24 mouse cellular contexts compared by ENCODE assay signal in the genomic region with DNA sequence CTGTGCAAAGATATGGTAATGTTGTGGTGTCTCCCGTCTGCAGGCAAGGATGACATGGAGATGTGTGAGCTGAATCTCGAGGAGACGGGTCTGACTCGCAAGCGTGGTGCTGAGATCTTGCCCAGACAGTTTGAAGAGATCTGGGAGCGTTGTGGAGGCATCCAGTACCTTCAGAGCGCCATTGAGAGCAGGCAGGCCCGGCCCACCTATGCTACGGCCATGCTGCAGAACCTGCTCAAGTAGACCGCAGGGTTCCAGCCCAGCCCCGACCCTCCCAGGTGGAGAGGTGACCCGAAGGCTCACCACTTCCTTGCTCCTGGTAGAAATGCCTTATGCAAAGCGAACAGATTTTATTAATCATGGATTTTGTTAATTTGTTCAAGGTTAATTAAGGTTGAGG.
DNase-seq lines count a peak whose midpoint lies in the region; ATAC-seq and TF ChIP-seq lines count a peak whose summit lies in the region.
"Had no signal": no experiment of that assay in that cellular context is flagged by ENCODE, and none has a peak within 500 bp of the region (broad histone marks: within the 10 kb centered on the region; RNA-seq: fewer than 3 reads in every experiment).

No protein-coding gene starts in this region.

- no peaks in the 10 kb centered on the region; the same call in 1 of the 2 replicates for H3K4me1 ChIP-seq in forebrain, embryonic 16.5 days (replicated peaks; ENCODE audit: control insufficient read depth, insufficient read depth, low read length)
- no peaks in the 10 kb centered on the region for H3K4me1 ChIP-seq in forebrain, embryonic 11.5 days (replicated peaks; ENCODE audit: control insufficient read depth, insufficient read depth, low read length)
- no peaks in the 10 kb centered on the region for H3K4me1 ChIP-seq in hindbrain, postnatal 0 days (ENCODE audit: insufficient read depth, low read length)
- no peaks in the 10 kb centered on the region for H3K4me1 ChIP-seq in hindbrain, embryonic 11.5 days (replicated peaks; ENCODE audit: control insufficient read depth, insufficient read depth, low read length)
- H3K4me1 ChIP-seq in neural tube, embryonic 15.5 days = no peaks in the 10 kb centered on the region
- H3K4me1 ChIP-seq: kidney, embryonic 15.5 days; lung, embryonic 15.5 days; stomach, embryonic 15.5 days had no signal

- TF ChIP-seq CTCF in hindbrain, postnatal 0 days (IDR thresholded peaks at IDR 0.05; ENCODE audit: low read depth) = no peak

- DNase-seq in forebrain, embryonic 11.5 days (ENCODE audit: low spot score) = no peak
- DNase-seq in hindbrain, postnatal 0 days (ENCODE audit: low spot score) = no peak
- no peak for DNase-seq in hindbrain, embryonic 11.5 days (ENCODE audit: low spot score)
- DNase-seq in right cerebral cortex, postnatal 4 days = peak; percentile 11
- no peak for DNase-seq in right cerebral cortex, postnatal 36 days (ENCODE audit: low spot score in 2 of 2)
- DNase-seq: adrenal gland, postnatal 10 days; cerebellum, adult 11 months; cerebellum, adult 9-10 months; gastrocnemius, postnatal 14 days; heart, postnatal 14 days; kidney, adult 18-20 months; kidney, postnatal 25 days; lung, postnatal 36 days; right cerebral cortex, adult 18-20 months had no signal

- H3K9me3 ChIP-seq in forebrain, embryonic 16.5 days (ENCODE audit: control insufficient read depth, low read length) = no peaks in the 10 kb centered on the region
- no peaks in the 10 kb centered on the region for H3K9me3 ChIP-seq in forebrain, embryonic 11.5 days (ENCODE audit: control insufficient read depth, low read length)
- H3K9me3 ChIP-seq in hindbrain, postnatal 0 days (ENCODE audit: low read length) = no peaks in the 10 kb centered on the region
- H3K9me3 ChIP-seq in hindbrain, embryonic 11.5 days (ENCODE audit: control insufficient read depth, low read length) = no peaks in the 10 kb centered on the region
- no peaks in the 10 kb centered on the region for H3K9me3 ChIP-seq in neural tube, embryonic 15.5 days (replicated peaks)
- H3K9me3 ChIP-seq: embryonic facial prominence, embryonic 12.5 days; hindbrain, embryonic 10.5 days; kidney, embryonic 15.5 days; limb, embryonic 12.5 days; lung, embryonic 15.5 days; stomach, embryonic 15.5 days had no signal

- 0 out of 2 replicates have a peak, but pooled peaks have one; percentile 32 for ATAC-seq in forebrain, embryonic 16.5 days
- no peak for ATAC-seq in forebrain, embryonic 11.5 days (replicated peaks; ENCODE audit: low FRiP score)
- peak; percentile 47; the same call in 1 of the 2 replicates for ATAC-seq in hindbrain, postnatal 0 days
- no peak for ATAC-seq in hindbrain, embryonic 11.5 days (ENCODE audit: low FRiP score)
- ATAC-seq in neural tube, embryonic 15.5 days (ENCODE audit: low FRiP score) = no peak
- ATAC-seq: Patski had no signal

- H3K4me2 ChIP-seq in forebrain, embryonic 16.5 days (ENCODE audit: low read length) = no peak overlapping the region
- H3K4me2 ChIP-seq in forebrain, embryonic 11.5 days (ENCODE audit: low read depth, low read length, severe bottlenecking) = no peak overlapping the region
- H3K4me2 ChIP-seq in hindbrain, postnatal 0 days (ENCODE audit: low read depth, low read length) = no peak overlapping the region
- no peak overlapping the region for H3K4me2 ChIP-seq in hindbrain, embryonic 11.5 days (replicated peaks; ENCODE audit: low read depth, low read length)
- no peak overlapping the region for H3K4me2 ChIP-seq in neural tube, embryonic 15.5 days
- H3K4me2 ChIP-seq: embryonic facial prominence, embryonic 12.5 days; kidney, embryonic 15.5 days; limb, embryonic 12.5 days; lung, embryonic 15.5 days; stomach, embryonic 15.5 days had no signal

- no peaks in the 10 kb centered on the region for H3K36me3 ChIP-seq in forebrain, embryonic 16.5 days (ENCODE audit: control insufficient read depth, insufficient read depth)
- H3K36me3 ChIP-seq in forebrain, embryonic 11.5 days (ENCODE audit: control insufficient read depth, insufficient read depth, low read length) = no peaks in the 10 kb centered on the region
- H3K36me3 ChIP-seq in hindbrain, postnatal 0 days (ENCODE audit: insufficient read depth, low read length) = no peaks in the 10 kb centered on the region
- H3K36me3 ChIP-seq in hindbrain, embryonic 11.5 days (ENCODE audit: control insufficient read depth, insufficient read depth, low read length) = no peaks in the 10 kb centered on the region
- H3K36me3 ChIP-seq in neural tube, embryonic 15.5 days = no peaks in the 10 kb centered on the region
- H3K36me3 ChIP-seq: embryonic facial prominence, embryonic 12.5 days; hindbrain, embryonic 10.5 days; limb, embryonic 12.5 days; lung, embryonic 15.5 days; stomach, embryonic 15.5 days had no signal

- no peak overlapping the region for H3K27ac ChIP-seq in forebrain, embryonic 16.5 days (ENCODE audit: low read length)
- no peak overlapping the region for H3K27ac ChIP-seq in forebrain, embryonic 11.5 days (ENCODE audit: low read depth, low read length)
- H3K27ac ChIP-seq in hindbrain, postnatal 0 days = no peak overlapping the region
- no peak overlapping the region for H3K27ac ChIP-seq in hindbrain, embryonic 11.5 days (ENCODE audit: low read depth, low read length)
- no peak overlapping the region for H3K27ac ChIP-seq in neural tube, embryonic 15.5 days (replicated peaks)
- H3K27ac ChIP-seq: embryonic facial prominence, embryonic 12.5 days; kidney, embryonic 15.5 days; left cerebral cortex, adult 2 months; limb, embryonic 12.5 days; lung, embryonic 15.5 days; stomach, embryonic 15.5 days had no signal

- no peak overlapping the region for H3K9ac ChIP-seq in forebrain, embryonic 16.5 days (replicated peaks; ENCODE audit: low read depth, low read length)
- H3K9ac ChIP-seq in forebrain, embryonic 11.5 days (ENCODE audit: low read length) = no peak overlapping the region
- no peak overlapping the region for H3K9ac ChIP-seq in hindbrain, postnatal 0 days (replicated peaks; ENCODE audit: low read length)
- H3K9ac ChIP-seq in hindbrain, embryonic 11.5 days (ENCODE audit: low read depth, low read length) = no peak overlapping the region
- H3K9ac ChIP-seq in neural tube, embryonic 15.5 days (replicated peaks) = no peak overlapping the region
- H3K9ac ChIP-seq: embryonic facial prominence, embryonic 12.5 days; kidney, embryonic 15.5 days; limb, embryonic 12.5 days; lung, embryonic 15.5 days; stomach, embryonic 15.5 days had no signal

- H3K27me3 ChIP-seq in forebrain, embryonic 16.5 days (replicated peaks; ENCODE audit: control insufficient read depth, insufficient read depth, low read length) = no peaks in the 10 kb centered on the region
- H3K27me3 ChIP-seq in forebrain, embryonic 11.5 days (ENCODE audit: control insufficient read depth, insufficient read depth, low read length) = no peaks in the 10 kb centered on the region
- H3K27me3 ChIP-seq in hindbrain, postnatal 0 days (ENCODE audit: insufficient read depth, low read length) = no peaks in the 10 kb centered on the region
- no peaks in the 10 kb centered on the region for H3K27me3 ChIP-seq in hindbrain, embryonic 11.5 days (ENCODE audit: control insufficient read depth, insufficient read depth, low read length)
- H3K27me3 ChIP-seq in neural tube, embryonic 15.5 days (replicated peaks) = no peaks in the 10 kb centered on the region
- H3K27me3 ChIP-seq: embryonic facial prominence, embryonic 12.5 days; kidney, embryonic 15.5 days; limb, embryonic 12.5 days; lung, embryonic 15.5 days; Patski; stomach, embryonic 15.5 days had no signal

- 83% methylated on average over 13 of the region's 13 CpGs for WGBS in forebrain, embryonic 16.5 days
- 89% methylated on average over 13 of the region's 13 CpGs for WGBS in forebrain, embryonic 11.5 days
- WGBS in hindbrain, postnatal 0 days = 78% methylated on average over 13 of the region's 13 CpGs
- WGBS in hindbrain, embryonic 11.5 days = 87% methylated on average over 13 of the region's 13 CpGs
- WGBS in neural tube, embryonic 15.5 days = 90% methylated on average over 13 of the region's 13 CpGs

- no peak overlapping the region for H3K4me3 ChIP-seq in forebrain, embryonic 16.5 days (replicated peaks; ENCODE audit: low read length)
- H3K4me3 ChIP-seq in forebrain, embryonic 11.5 days (ENCODE audit: low read depth, low read length) = no peak overlapping the region
- H3K4me3 ChIP-seq in hindbrain, postnatal 0 days (ENCODE audit: low read length) = no peak overlapping the region
- H3K4me3 ChIP-seq in hindbrain, embryonic 11.5 days (ENCODE audit: low read depth, low read length) = no peak overlapping the region
- H3K4me3 ChIP-seq in neural tube, embryonic 15.5 days (replicated peaks) = no peak overlapping the region
- H3K4me3 ChIP-seq: embryonic facial prominence, embryonic 12.5 days; hindbrain, embryonic 10.5 days; kidney, embryonic 15.5 days; limb, embryonic 12.5 days; lung, embryonic 15.5 days; stomach, embryonic 15.5 days had no signal

Comparison
In these comparisons a context has a peak if more than half of its experiments do, and no peak if none do; other contexts are left out.
1. ATAC-seq: peak in forebrain, embryonic 16.5 days (single experiment) and hindbrain, postnatal 0 days (single experiment); none in forebrain, embryonic 11.5 days (single experiment), hindbrain, embryonic 11.5 days (single experiment) and neural tube, embryonic 15.5 days (single experiment).